Mouse (Mus musculus): ENCODE results near the gene Rrp7a. TPM values are rescaled to one million over a fixed set of nuclear protein-coding genes. Genes with fewer than 3 reads are reported as not detected.

Gene Rrp7a
- polyA plus RNA-seq, 1 experiment from 2014 or later: 79.7 TPM

GRCm38 (mm10) chr15:83111874-83112273 is 10.7 kb downstream of the Rrp7a start:
- WGBS: 83% methylated on average over 7 of the region's 7 CpGs
- no peak for DNase-seq (ENCODE audit: low spot score)
- Histone ChIP-seq H3K36me3 (ENCODE audit: control insufficient read depth, insufficient read depth, low read length) (no peaks in the 10 kb centered on the region), H3K4me3 (ENCODE audit: low read depth, low read length) (no peak overlapping the region), H3K9ac (ENCODE audit: low read length) (no peak overlapping the region), H3K27ac (ENCODE audit: low read depth, low read length) (no peak overlapping the region), H3K4me2 (ENCODE audit: low read depth, low read length, severe bottlenecking) (no peak overlapping the region), H3K27me3 (ENCODE audit: control insufficient read depth, insufficient read depth, low read length) (no peaks in the 10 kb centered on the region), H3K4me1 (replicated peaks; ENCODE audit: control insufficient read depth, insufficient read depth, low read length) (0 out of 2 replicates have a peak, but pooled peaks cover 2% of the 10 kb centered on the region), H3K9me3 (ENCODE audit: control insufficient read depth, low read length) (no peaks in the 10 kb centered on the region)
- ATAC-seq (replicated peaks; ENCODE audit: low FRiP score): no peak

GRCm38 (mm10) chr15:83111290-83111689 is 11.3 kb downstream of the Rrp7a start:
- H3K36me3 ChIP-seq (ENCODE audit: control insufficient read depth, insufficient read depth, low read length): no peaks in the 10 kb centered on the region
- 0 out of 2 replicates have a peak, but pooled peaks cover 2% of the 10 kb centered on the region for H3K4me1 ChIP-seq (replicated peaks; ENCODE audit: control insufficient read depth, insufficient read depth, low read length)
- 68% methylated on average over 6 of the region's 6 CpGs for WGBS
- no peak overlapping the region for H3K27ac ChIP-seq (ENCODE audit: low read depth, low read length)
- DNase-seq (ENCODE audit: low spot score) (no peak), ATAC-seq (replicated peaks; ENCODE audit: low FRiP score) (no peak)
- H3K4me3 ChIP-seq (ENCODE audit: low read depth, low read length): no peak overlapping the region
- no peak overlapping the region for H3K9ac ChIP-seq (ENCODE audit: low read length)
- H3K27me3 ChIP-seq (ENCODE audit: control insufficient read depth, insufficient read depth, low read length): no peaks in the 10 kb centered on the region
- H3K9me3 ChIP-seq (ENCODE audit: control insufficient read depth, low read length): no peaks in the 10 kb centered on the region
- no peak overlapping the region for H3K4me2 ChIP-seq (ENCODE audit: low read depth, low read length, severe bottlenecking)

GRCm38 (mm10) chr15:83107814-83108213 is 14.8 kb downstream of the Rrp7a start:
- H3K9ac ChIP-seq (ENCODE audit: low read length): no peak overlapping the region
- H3K27ac ChIP-seq (ENCODE audit: low read depth, low read length): no peak overlapping the region
- no peaks in the 10 kb centered on the region for H3K36me3 ChIP-seq (ENCODE audit: control insufficient read depth, insufficient read depth, low read length)
- no peaks in the 10 kb centered on the region for H3K4me1 ChIP-seq (replicated peaks; ENCODE audit: control insufficient read depth, insufficient read depth, low read length)
- no peaks in the 10 kb centered on the region for H3K9me3 ChIP-seq (ENCODE audit: control insufficient read depth, low read length)
- ATAC-seq (replicated peaks; ENCODE audit: low FRiP score): no peak
- no peak overlapping the region for H3K4me3 ChIP-seq (ENCODE audit: low read depth, low read length)
- no peak for DNase-seq (ENCODE audit: low spot score)
- H3K27me3 ChIP-seq (ENCODE audit: control insufficient read depth, insufficient read depth, low read length): no peaks in the 10 kb centered on the region
- H3K4me2 ChIP-seq (ENCODE audit: low read depth, low read length, severe bottlenecking): no peak overlapping the region
- 42% methylated on average over 6 of the region's 6 CpGs for WGBS

- WGBS: 89% methylated on average over 6 of the region's 6 CpGs
- Histone ChIP-seq H3K27ac (ENCODE audit: low read depth, low read length) (no peak overlapping the region), H3K9me3 (ENCODE audit: control insufficient read depth, low read length) (no peaks in the 10 kb centered on the region), H3K4me3 (ENCODE audit: low read depth, low read length) (no peak overlapping the region), H3K4me1 (replicated peaks; ENCODE audit: control insufficient read depth, insufficient read depth, low read length) (no peaks in the 10 kb centered on the region), H3K27me3 (ENCODE audit: control insufficient read depth, insufficient read depth, low read length) (no peaks in the 10 kb centered on the region), H3K9ac (ENCODE audit: low read length) (no peak overlapping the region), H3K36me3 (ENCODE audit: control insufficient read depth, insufficient read depth, low read length) (no peaks in the 10 kb centered on the region), H3K4me2 (ENCODE audit: low read depth, low read length, severe bottlenecking) (no peak overlapping the region)
- DNase-seq (ENCODE audit: low spot score) (no peak), ATAC-seq (replicated peaks; ENCODE audit: low FRiP score) (no peak)
Observed at GRCm38 (mm10) chr15:83106426-83106825, 16.2 kb downstream of the Rrp7a start.

GRCm38 (mm10) chr15:83103111-83103510 is 19.5 kb downstream of the Rrp7a start:
- ATAC-seq (replicated peaks; ENCODE audit: low FRiP score) (no peak), DNase-seq (ENCODE audit: low spot score) (no peak)
- 59% methylated on average over 1 of the region's 1 CpGs for WGBS
- H3K4me2 ChIP-seq (ENCODE audit: low read depth, low read length, severe bottlenecking): no peak overlapping the region
- H3K9me3 ChIP-seq (ENCODE audit: control insufficient read depth, low read length): no peaks in the 10 kb centered on the region
- H3K4me3 ChIP-seq (ENCODE audit: low read depth, low read length): no peak overlapping the region
- H3K4me1 ChIP-seq (replicated peaks; ENCODE audit: control insufficient read depth, insufficient read depth, low read length): no peaks in the 10 kb centered on the region
- H3K27me3 ChIP-seq (ENCODE audit: control insufficient read depth, insufficient read depth, low read length): no peaks in the 10 kb centered on the region; the same call in 1 of the 2 replicates
- no peak overlapping the region for H3K9ac ChIP-seq (ENCODE audit: low read length)
- H3K36me3 ChIP-seq (ENCODE audit: control insufficient read depth, insufficient read depth, low read length): no peaks in the 10 kb centered on the region
- H3K27ac ChIP-seq (ENCODE audit: low read depth, low read length): no peak overlapping the region

GRCm38 (mm10) chr15:83100332-83100662 is 22.3 kb downstream of the Rrp7a start:
- DNase-seq (ENCODE audit: low spot score): no peak
- Histone ChIP-seq H3K9me3 (ENCODE audit: control insufficient read depth, low read length) (no peaks in the 10 kb centered on the region), H3K27me3 (ENCODE audit: control insufficient read depth, insufficient read depth, low read length) (no peaks in the 10 kb centered on the region; the same call in 1 of the 2 replicates), H3K9ac (ENCODE audit: low read length) (peak overlapping the region; percentile 70), H3K4me2 (ENCODE audit: low read depth, low read length, severe bottlenecking) (peak overlapping the region; percentile 83), H3K4me3 (ENCODE audit: low read depth, low read length) (peak overlapping the region; percentile 43), H3K36me3 (ENCODE audit: control insufficient read depth, insufficient read depth, low read length) (no peaks in the 10 kb centered on the region), H3K27ac (ENCODE audit: low read depth, low read length) (no peak overlapping the region), H3K4me1 (replicated peaks; ENCODE audit: control insufficient read depth, insufficient read depth, low read length) (no peaks in the 10 kb centered on the region)
- 1% methylated on average over 8 of the region's 8 CpGs for WGBS
- ATAC-seq (replicated peaks; ENCODE audit: low FRiP score): peak; percentile 38

GRCm38 (mm10) chr15:83099533-83100331 is 22.9 kb downstream of the Rrp7a start:
- H3K9me3 ChIP-seq (ENCODE audit: control insufficient read depth, low read length): no peaks in the 10 kb centered on the region
- WGBS: 3% methylated on average over 31 of the region's 31 CpGs
- H3K4me3 ChIP-seq (ENCODE audit: low read depth, low read length): peak overlapping the region; percentile 43
- DNase-seq (ENCODE audit: low spot score): peak; percentile 94
- H3K27me3 ChIP-seq (ENCODE audit: control insufficient read depth, insufficient read depth, low read length): no peaks in the 10 kb centered on the region; the same call in 1 of the 2 replicates
- peak overlapping the region; percentile 83 for H3K4me2 ChIP-seq (ENCODE audit: low read depth, low read length, severe bottlenecking)
- peak overlapping the region; percentile 70 for H3K9ac ChIP-seq (ENCODE audit: low read length)
- H3K27ac ChIP-seq (ENCODE audit: low read depth, low read length): no peak overlapping the region
- H3K4me1 ChIP-seq (replicated peaks; ENCODE audit: control insufficient read depth, insufficient read depth, low read length): no peaks in the 10 kb centered on the region
- H3K36me3 ChIP-seq (ENCODE audit: control insufficient read depth, insufficient read depth, low read length): no peaks in the 10 kb centered on the region
- ATAC-seq (replicated peaks; ENCODE audit: low FRiP score): peak; percentile 91

- Histone ChIP-seq H3K4me3 (ENCODE audit: low read depth, low read length) (no peak overlapping the region), H3K9me3 (ENCODE audit: control insufficient read depth, low read length) (no peaks in the 10 kb centered on the region), H3K36me3 (ENCODE audit: control insufficient read depth, insufficient read depth, low read length) (no peaks in the 10 kb centered on the region), H3K27ac (ENCODE audit: low read depth, low read length) (no peak overlapping the region), H3K4me2 (ENCODE audit: low read depth, low read length, severe bottlenecking) (no peak overlapping the region), H3K4me1 (replicated peaks; ENCODE audit: control insufficient read depth, insufficient read depth, low read length) (no peaks in the 10 kb centered on the region), H3K9ac (ENCODE audit: low read length) (no peak overlapping the region), H3K27me3 (ENCODE audit: control insufficient read depth, insufficient read depth, low read length) (no peaks in the 10 kb centered on the region; the same call in 1 of the 2 replicates)
- WGBS: 51% methylated on average over 2 of the region's 2 CpGs
- ATAC-seq (replicated peaks; ENCODE audit: low FRiP score) (no peak), DNase-seq (ENCODE audit: low spot score) (no peak)
Observed at GRCm38 (mm10) chr15:83095950-83096349, 26.7 kb downstream of the Rrp7a start.

- Histone ChIP-seq H3K27me3 (ENCODE audit: control insufficient read depth, insufficient read depth, low read length) (peaks cover 4% of the 10 kb centered on the region; the same call in 1 of the 2 replicates), H3K36me3 (ENCODE audit: control insufficient read depth, insufficient read depth, low read length) (no peaks in the 10 kb centered on the region), H3K27ac (ENCODE audit: low read depth, low read length) (no peak overlapping the region), H3K9ac (ENCODE audit: low read length) (no peak overlapping the region), H3K4me3 (ENCODE audit: low read depth, low read length) (no peak overlapping the region), H3K9me3 (ENCODE audit: control insufficient read depth, low read length) (no peaks in the 10 kb centered on the region), H3K4me1 (replicated peaks; ENCODE audit: control insufficient read depth, insufficient read depth, low read length) (no peaks in the 10 kb centered on the region), H3K4me2 (ENCODE audit: low read depth, low read length, severe bottlenecking) (no peak overlapping the region)
- ATAC-seq (replicated peaks; ENCODE audit: low FRiP score) (no peak), DNase-seq (ENCODE audit: low spot score) (no peak)
- 85% methylated on average over 2 of the region's 2 CpGs for WGBS
Observed at GRCm38 (mm10) chr15:83093687-83094086, 28.9 kb downstream of the Rrp7a start.
